Comparison of ENCODE assay signal across 8 mouse cellular contexts in the genomic region with DNA sequence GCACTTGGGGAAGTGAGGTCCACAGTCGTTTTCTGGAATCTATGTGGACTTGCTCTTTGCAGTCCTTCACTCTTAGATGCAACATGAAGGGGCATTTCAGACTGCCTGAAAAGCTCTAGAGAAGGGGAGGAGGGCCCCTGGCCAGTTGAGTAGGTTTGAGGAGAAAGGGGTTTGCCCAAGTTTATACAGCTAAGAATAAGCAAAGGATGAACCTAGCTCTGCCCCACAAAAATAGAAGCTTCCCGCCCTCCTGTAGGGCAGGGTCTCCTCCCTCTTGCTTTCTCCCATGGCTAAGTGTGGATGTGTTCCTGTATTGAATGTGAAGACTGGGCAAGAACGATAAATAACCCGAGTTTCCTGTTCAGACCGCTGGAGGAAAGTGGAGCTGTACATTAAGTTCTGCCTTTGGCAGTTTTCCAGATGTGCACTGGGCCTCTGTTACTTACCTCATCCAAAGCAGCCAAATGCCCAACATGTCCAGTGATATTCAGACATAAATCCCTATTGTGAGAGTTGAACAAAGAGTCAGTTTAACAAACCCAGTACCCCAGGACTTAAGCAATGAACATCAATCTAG. TPM values are rescaled to one million over a fixed set of nuclear protein-coding genes. Genes with fewer than 3 reads are reported as not detected.
DNase-seq lines count a peak whose midpoint lies in the region; ATAC-seq and TF ChIP-seq lines count a peak whose summit lies in the region.

No protein-coding gene starts in this region.

- no peak overlapping the region for H3K27ac ChIP-seq in testis, adult 2 months (ENCODE audit: control insufficient read depth, insufficient read depth, low read depth, low read length)
- H3K27ac ChIP-seq in kidney, embryonic 16.5 days (ENCODE audit: low read length) = peak overlapping the region; percentile 75
- H3K27ac ChIP-seq in midbrain, embryonic 16.5 days (ENCODE audit: low read length) = peak overlapping the region; percentile 61; the same call in 1 of the 2 replicates

- intact Hi-C loops in gastrocnemius, postnatal 14 days (cut with DNase I; ENCODE audit: low total_unique reads) = no loop called here

- no peaks in the 10 kb centered on the region for H3K36me3 ChIP-seq in testis, adult 2 months (ENCODE audit: control insufficient read depth, insufficient read depth, low read length)
- H3K36me3 ChIP-seq in kidney, embryonic 16.5 days (ENCODE audit: insufficient read depth, low read length) = no peaks in the 10 kb centered on the region
- no peaks in the 10 kb centered on the region for H3K36me3 ChIP-seq in midbrain, embryonic 16.5 days (ENCODE audit: control insufficient read depth, insufficient read depth, low read length)

- peaks cover 5% of the 10 kb centered on the region; the same call in 1 of the 2 replicates for H3K9me3 ChIP-seq in kidney, embryonic 16.5 days (ENCODE audit: low read length)
- H3K9me3 ChIP-seq in midbrain, embryonic 16.5 days (replicated peaks; ENCODE audit: control insufficient read depth, low read length, poor library complexity, severe bottlenecking) = no peaks in the 10 kb centered on the region

- H3K27me3 ChIP-seq in testis, adult 2 months (ENCODE audit: control insufficient read depth, insufficient read depth, low read length) = peaks cover 2% of the 10 kb centered on the region
- H3K27me3 ChIP-seq in kidney, embryonic 16.5 days (ENCODE audit: insufficient read depth, low read length) = no peaks in the 10 kb centered on the region
- peaks cover 2% of the 10 kb centered on the region; the same call in 1 of the 2 replicates for H3K27me3 ChIP-seq in midbrain, embryonic 16.5 days (ENCODE audit: control insufficient read depth, insufficient read depth, low read depth, low read length)

- no peak for TF ChIP-seq POLR2A in testis, adult 2 months (IDR thresholded peaks at IDR 0.05; ENCODE audit: control insufficient read depth, low read depth, low read length)

- H3K4me3 ChIP-seq in testis, adult 2 months (ENCODE audit: control insufficient read depth, low read depth, low read length) = peak overlapping the region; percentile 83
- peak overlapping the region; percentile 76 for H3K4me3 ChIP-seq in kidney, embryonic 16.5 days (ENCODE audit: low read length)
- H3K4me3 ChIP-seq in midbrain, embryonic 16.5 days (ENCODE audit: low read depth, low read length) = peak overlapping the region; percentile 81

- peak overlapping the region; percentile 89 for H3K4me2 ChIP-seq in kidney, embryonic 16.5 days (replicated peaks; ENCODE audit: low read depth, low read length)
- peak overlapping the region; percentile 89 for H3K4me2 ChIP-seq in midbrain, embryonic 16.5 days (ENCODE audit: low read length)

- peak overlapping the region; percentile 86 for H3K9ac ChIP-seq in kidney, embryonic 16.5 days (replicated peaks; ENCODE audit: low read length)
- H3K9ac ChIP-seq in midbrain, embryonic 16.5 days (ENCODE audit: low read depth, low read length) = peak overlapping the region; percentile 86

- WGBS in kidney, embryonic 16.5 days = 3% methylated on average over 5 of the region's 5 CpGs
- 10% methylated on average over 5 of the region's 5 CpGs for WGBS in midbrain, embryonic 16.5 days

- no peak for TF ChIP-seq CTCF in testis, adult 2 months (IDR thresholded peaks at IDR 0.05; ENCODE audit: control insufficient read depth, insufficient read depth, insufficient replicate concordance, low read depth, low read length)

- peaks cover 10% of the 10 kb centered on the region; the same call in 1 of the 2 replicates for H3K4me1 ChIP-seq in testis, adult 2 months (ENCODE audit: control insufficient read depth, insufficient read depth, low read length)
- H3K4me1 ChIP-seq in kidney, embryonic 16.5 days (ENCODE audit: insufficient read depth, low read length) = peaks cover 18% of the 10 kb centered on the region; the same call in 1 of the 2 replicates
- peaks cover 4% of the 10 kb centered on the region; the same call in 1 of the 2 replicates for H3K4me1 ChIP-seq in midbrain, embryonic 16.5 days (ENCODE audit: control insufficient read depth, insufficient read depth, low read length)

- DNase-seq in testis, postnatal 10 days (ENCODE audit: low spot score) = no peak
- DNase-seq in gastrocnemius, postnatal 14 days = no peak
- no peak for DNase-seq in B cell, adult 2 months
- DNase-seq in spleen, adult 12 weeks (ENCODE audit: low spot score) = no peak

- peak; percentile 27 for ATAC-seq in granulocyte monocyte progenitor cell, adult 5-6 weeks (replicated peaks; ENCODE audit: poor library complexity, severe bottlenecking)
- peak; percentile 50 for ATAC-seq in kidney, embryonic 16.5 days (ENCODE audit: low FRiP score, low TSS enrichment)
- peak; percentile 7; the same call in 1 of the 2 replicates for ATAC-seq in midbrain, embryonic 16.5 days

RNA-seq across cellular contexts. Expression of a gene that starts 0.5 kb away (rescaled TPM):
- polyA plus RNA-seq in testis, adult 2 months (2012; rRNA removed) = 0.59 and 0.62 TPM in 2 replicates
- total RNA-seq in granulocyte monocyte progenitor cell, adult 5-6 weeks (2014; fragmentation: Nextera tagmentation) = not detected in 2 replicates
- total RNA-seq in granulocyte monocyte progenitor cell, adult 5-6 weeks (2017) = not detected in 2 replicates
- 6.3 and 7.0 TPM in 2 replicates for polyA plus RNA-seq in kidney, embryonic 16.5 days (2015; fragmentation: Nextera tagmentation; extraction: Ambion mirVana)
- polyA plus RNA-seq in midbrain, embryonic 16.5 days (2015; fragmentation: Nextera tagmentation; extraction: Ambion mirVana) = 0.62 and 0.75 TPM in 2 replicates
- total RNA-seq in gastrocnemius, postnatal 14 days (2021) = 1 to 10 TPM; 6.1 to 6.6 TPM
